Mouse (Mus musculus) kidney, embryonic 16.5 days (tissue): Measurements from ENCODE around the gene Tmem234. TPM values are rescaled to one million over a fixed set of nuclear protein-coding genes. Genes with fewer than 3 reads are reported as not detected.
"Not testable (repeated sequence)": the region's sequence is repeated elsewhere in the genome, so short reads cannot be mapped to it uniquely, and the experiment has no call there.

ENCODE experiments used
- ATAC-seq: fragments of 200-750 bp; cut with Nextera tagmentation; 2 replicates; pipeline ENCODE4 v1.8.0; 2017; ENCODE audit warnings: moderate TSS enrichment; ENCODE audit not compliant: low FRiP score, low TSS enrichment
- H3K27ac ChIP-seq: fragments of 300-500 bp; sonication (generic); 2 replicates; pipeline ENCODE4 v1.5.1; 2014; ENCODE audit warnings: low read length
- H3K27me3 ChIP-seq: fragments of 300-500 bp; sonication (generic); 2 replicates; pipeline ENCODE4 v1.6.1; 2014; ENCODE audit warnings: low read length, control low read depth, mixed read lengths; ENCODE audit not compliant: insufficient read depth
- H3K36me3 ChIP-seq: fragments of 300-500 bp; sonication (generic); 2 replicates; pipeline ENCODE4 v1.6.1; 2014; ENCODE audit warnings: low read length, control low read depth, mixed read lengths; ENCODE audit not compliant: insufficient read depth
- H3K4me1 ChIP-seq: fragments of 300-500 bp; sonication (generic); 2 replicates; pipeline ENCODE4 v1.6.1; 2014; ENCODE audit warnings: low read length, control low read depth, mixed read lengths; ENCODE audit not compliant: insufficient read depth
- H3K4me2 ChIP-seq: fragments of 300-500 bp; sonication (generic); replicated peaks from 2 replicates; pipeline ENCODE4 v1.6.1; 2014; ENCODE audit warnings: low read depth, low read length
- H3K4me3 ChIP-seq: fragments of 300-500 bp; sonication (generic); 2 replicates; pipeline ENCODE4 v1.5.1; 2014; ENCODE audit warnings: mild to moderate bottlenecking, low read length
- H3K9ac ChIP-seq: fragments of 300-500 bp; sonication (generic); replicated peaks from 2 replicates; pipeline ENCODE4 v1.6.1; 2014; ENCODE audit warnings: low read length
- H3K9me3 ChIP-seq: fragments of 300-500 bp; sonication (generic); 2 replicates; pipeline ENCODE4 v1.6.1; 2016; ENCODE audit warnings: low read length, control low read depth
- WGBS: fragments of 180-500 bp; shearing (Covaris S2); extraction: QIAGEN DNeasy Blood & Tissue Kit; methylation state at CpG from one replicate; pipeline ENCODE4 v1.1.7; 2014; 5-methylcytosine and 5-hydroxymethylcytosine counted together
- polyA plus RNA-seq: library from polyadenylated mRNA; unstranded; fragments of >200 nt; fragmentation: Nextera tagmentation; extraction: Ambion mirVana; gene quantifications from 2 replicates; pipeline ENCODE4 v1.2.1, GENCODE M21; 2015

Gene Tmem234
- polyA plus RNA-seq, result 216 and 221 TPM in 2 replicates

- peaks cover 18% of the 10 kb centered on the region for H3K4me1 ChIP-seq
- under 1% methylated on average over 67 of the region's 74 CpGs for WGBS
- peak within 1 kb of the TSS; percentile 51 for H3K27ac ChIP-seq
- ATAC-seq, result peak; percentile 93
- peak within 1 kb of the TSS; percentile 98 for H3K4me3 ChIP-seq
- H3K36me3 ChIP-seq, result peaks cover 26% of the 10 kb centered on the region
- peak within 1 kb of the TSS; percentile 80 for H3K4me2 ChIP-seq
- no peaks in the 10 kb centered on the region for H3K27me3 ChIP-seq
- H3K9me3 ChIP-seq, result no peaks in the 10 kb centered on the region
- H3K9ac ChIP-seq, result peak within 1 kb of the TSS; percentile 95
Measured at GRCm38 (mm10) chr4:129600233-129601158, at the start of gene Tmem234, which contains the start of gene Eif3i. Gene Tmem234 (plus strand): TSS chr4:129600668. Gene Eif3i (minus strand): TSS chr4:129600648.

GRCm38 (mm10) chr4:129554512-129554911, 46.0 kb upstream of the Tmem234 start:
- ATAC-seq, H3K9ac ChIP-seq, H3K4me3 ChIP-seq, H3K4me2 ChIP-seq, H3K9me3 ChIP-seq, H3K27ac ChIP-seq, H3K36me3 ChIP-seq, H3K27me3 ChIP-seq: not testable (repeated sequence)
- WGBS, result 76% methylated on average over 4 of the region's 6 CpGs
- H3K4me1 ChIP-seq, result peaks cover 30% of the 10 kb centered on the region

GRCm38 (mm10) chr4:129555421-129555861, 45.0 kb upstream of the Tmem234 start:
- no peaks in the 10 kb centered on the region for H3K9me3 ChIP-seq
- ATAC-seq, result peak; percentile 39
- peak overlapping the region; percentile 69 for H3K4me3 ChIP-seq
- peaks cover 24% of the 10 kb centered on the region for H3K4me1 ChIP-seq
- H3K27ac ChIP-seq, result peak overlapping the region; percentile 86
- H3K4me2 ChIP-seq, result peak overlapping the region; percentile 87
- H3K9ac ChIP-seq, result peak overlapping the region; percentile 77
- no peaks in the 10 kb centered on the region for H3K36me3 ChIP-seq
- no peaks in the 10 kb centered on the region for H3K27me3 ChIP-seq
- WGBS, result 3% methylated on average over 16 of the region's 16 CpGs

- Histone ChIP-seq H3K4me2 (peak overlapping the region; percentile 87), H3K4me1 (peaks cover 24% of the 10 kb centered on the region), H3K27me3 (no peaks in the 10 kb centered on the region), H3K9me3 (no peaks in the 10 kb centered on the region), H3K27ac (peak overlapping the region; percentile 86), H3K36me3 (no peaks in the 10 kb centered on the region), H3K9ac (peak overlapping the region; percentile 77), H3K4me3 (peak overlapping the region; percentile 69)
- peak; percentile 74 for ATAC-seq
- WGBS, result under 1% methylated on average over 24 of the region's 24 CpGs
Measured at GRCm38 (mm10) chr4:129555862-129556531, 44.5 kb upstream of the Tmem234 start.

GRCm38 (mm10) chr4:129556532-129557223, 43.8 kb upstream of the Tmem234 start:
- Histone ChIP-seq H3K36me3 (no peaks in the 10 kb centered on the region), H3K27ac (peak overlapping the region; percentile 79), H3K9ac (peak overlapping the region; percentile 77), H3K4me3 (peak overlapping the region; percentile 69), H3K9me3 (no peaks in the 10 kb centered on the region), H3K4me1 (peaks cover 24% of the 10 kb centered on the region), H3K27me3 (no peaks in the 10 kb centered on the region), H3K4me2 (peak overlapping the region; percentile 87)
- peak; percentile 80 for ATAC-seq
- 6% methylated on average over 31 of the region's 33 CpGs for WGBS

- Histone ChIP-seq H3K27me3 (no peaks in the 10 kb centered on the region), H3K4me1 (peaks cover 24% of the 10 kb centered on the region), H3K36me3 (no peaks in the 10 kb centered on the region), H3K4me2 (peak overlapping the region; percentile 87), H3K9ac (peak overlapping the region; percentile 77), H3K27ac (peak overlapping the region; percentile 79), H3K9me3 (no peaks in the 10 kb centered on the region), H3K4me3 (no peak overlapping the region)
- 52% methylated on average over 9 of the region's 9 CpGs for WGBS
- 0 out of 2 replicates have a peak, but pooled peaks have one; percentile 16 for ATAC-seq
Measured at GRCm38 (mm10) chr4:129557256-129557808, 43.1 kb upstream of the Tmem234 start.

GRCm38 (mm10) chr4:129558321-129558955, 42.0 kb upstream of the Tmem234 start:
- Histone ChIP-seq H3K4me1 (peaks cover 28% of the 10 kb centered on the region), H3K27me3 (no peaks in the 10 kb centered on the region), H3K9ac (no peak overlapping the region), H3K4me2 (no peak overlapping the region), H3K9me3 (no peaks in the 10 kb centered on the region), H3K4me3 (no peak overlapping the region), H3K27ac (no peak overlapping the region), H3K36me3 (no peaks in the 10 kb centered on the region)
- 81% methylated on average over 12 of the region's 12 CpGs for WGBS
- no peak for ATAC-seq

GRCm38 (mm10) chr4:129561184-129561583, 39.3 kb upstream of the Tmem234 start:
- no peak overlapping the region for H3K4me3 ChIP-seq
- WGBS, result 74% methylated on average over 5 of the region's 5 CpGs
- ATAC-seq, result no peak

GRCm38 (mm10) chr4:129563718-129564117, 36.8 kb upstream of the Tmem234 start:
- 21% methylated on average over 8 of the region's 8 CpGs for WGBS
- Histone ChIP-seq H3K4me1 (peaks cover 6% of the 10 kb centered on the region), H3K4me3 (no peak overlapping the region), H3K27me3 (no peaks in the 10 kb centered on the region), H3K9me3 (no peaks in the 10 kb centered on the region), H3K27ac (peak overlapping the region; percentile 44; the same call in 1 of the 2 replicates), H3K9ac (no peak overlapping the region), H3K4me2 (no peak overlapping the region), H3K36me3 (no peaks in the 10 kb centered on the region)
- peak; percentile 87 for ATAC-seq

More at GRCm38 (mm10) chr4:129561184-129561583, 39.3 kb upstream of the Tmem234 start:
- H3K9ac ChIP-seq, result no peak overlapping the region
- H3K9me3 ChIP-seq, result no peaks in the 10 kb centered on the region
- no peak overlapping the region for H3K4me2 ChIP-seq
- H3K36me3 ChIP-seq, result no peaks in the 10 kb centered on the region
- no peak overlapping the region for H3K27ac ChIP-seq
- no peaks in the 10 kb centered on the region for H3K27me3 ChIP-seq
- peaks cover 19% of the 10 kb centered on the region for H3K4me1 ChIP-seq
